Mouse (Mus musculus) liver, postnatal 0 days (tissue): ENCODE data around the gene Ccdc150.

Source experiments
- CTCF ChIP-seq: sonication (generic); IDR thresholded peaks from 2 replicates; pipeline ENCODE4 v1.5.1; 2016; ENCODE audit warnings: antibody characterized with exemption, low read depth
- EP300 ChIP-seq: IDR thresholded peaks from 2 replicates; pipeline ENCODE4 v1.6.1; 2016; ENCODE audit warnings: antibody characterized with exemption, low read depth, mild to moderate bottlenecking

- no peak for TF ChIP-seq CTCF
- TF ChIP-seq EP300, result no peak
These were observed 127.1 kb downstream of the Ccdc150 start for GRCm38 (mm10) chr1:54377506-54378051.
